Mouse (Mus musculus) embryo, embryonic 10 days (tissue): ENCODE data around the gene Ext2.

Experiments used
- DNase-seq: peaks from one replicate; pipeline ENCODE4 v3.0.0-alpha.2; 2015; ENCODE audit warnings: low spot score

Gene Ext2

GRCm38 (mm10) chr2:93619208-93619849, 203.0 kb downstream of the Ext2 start:
- no peak for DNase-seq

GRCm38 (mm10) chr2:93618447-93619199, 203.7 kb downstream of the Ext2 start:
- DNase-seq, result no peak

- peak; percentile 56 for DNase-seq
Measured at GRCm38 (mm10) chr2:93615845-93616689, 206.3 kb downstream of the Ext2 start.

GRCm38 (mm10) chr2:93613020-93613419, 209.3 kb downstream of the Ext2 start:
- no peak for DNase-seq
